Mouse (Mus musculus): ENCODE data around the gene Crygn.

DNA sequence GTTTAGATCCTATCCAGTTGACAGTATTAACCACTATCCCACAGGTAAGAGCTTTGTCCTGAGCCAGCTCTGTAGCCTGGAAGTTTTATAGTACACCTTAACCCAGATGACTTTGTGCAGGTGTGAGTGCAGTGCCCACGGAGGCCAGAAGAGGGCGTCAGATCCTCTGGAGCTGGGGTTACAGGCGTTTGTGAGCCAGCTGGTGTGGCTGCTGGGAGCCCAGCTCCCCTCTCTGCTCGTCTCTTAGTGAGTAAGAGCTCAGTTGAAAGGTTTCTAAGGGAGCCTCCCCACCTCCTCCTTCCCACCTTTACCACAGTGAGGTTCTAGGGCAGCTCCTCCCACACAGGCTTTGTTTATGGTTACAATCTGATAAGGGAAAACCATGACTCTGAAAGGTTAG, 18.9 kb upstream of the Crygn start:
- no peak for TF ChIP-seq CTCF (IDR thresholded peaks at IDR 0.05)
- TF ChIP-seq POLR2A (IDR thresholded peaks at IDR 0.05; ENCODE audit: insufficient read depth, low read depth, low read length), result no peak

Data from heart, adult 2 months (tissue).